Mouse (Mus musculus): ENCODE measurements around the gene Fbxo44. TPM values are rescaled to one million over a fixed set of nuclear protein-coding genes. Genes with fewer than 3 reads are reported as not detected.

The Fbxo44 gene
- total RNA-seq, 2 experiments from 2014 or later, result 0.26 to 2.8 TPM

Other genes starting within 250 kb of the Fbxo44 start
- 6.7 and 7.0 TPM in 2 replicates for gene Plod1, start 223.7 kb downstream of the Fbxo44 start, total RNA-seq (2014; fragmentation: Nextera tagmentation)
- 9.0 and 9.1 TPM in 2 replicates for gene Plod1, start 223.7 kb downstream of the Fbxo44 start, total RNA-seq (2017)
- 28.6 and 32.6 TPM in 2 replicates for gene 2510039O18Rik, start 219.6 kb downstream of the Fbxo44 start, total RNA-seq (2014; fragmentation: Nextera tagmentation)
- gene 2510039O18Rik, start 219.6 kb downstream of the Fbxo44 start, total RNA-seq (2017), result 33.6 and 45.4 TPM in 2 replicates
- gene Nppb, start 174.7 kb downstream of the Fbxo44 start, total RNA-seq (2014; fragmentation: Nextera tagmentation), result not detected in 2 replicates
- not detected in 2 replicates for gene Nppb, start 174.7 kb downstream of the Fbxo44 start, total RNA-seq (2017)
- gene Nppa, start 159.8 kb downstream of the Fbxo44 start, total RNA-seq (2014; fragmentation: Nextera tagmentation), result not detected in 2 replicates
- gene Nppa, start 159.8 kb downstream of the Fbxo44 start, total RNA-seq (2017), result not detected in 2 replicates
- 7.4 and 9.1 TPM in 2 replicates for gene Clcn6, start 121.7 kb downstream of the Fbxo44 start, total RNA-seq (2014; fragmentation: Nextera tagmentation)
- gene Clcn6, start 121.7 kb downstream of the Fbxo44 start, total RNA-seq (2017), result 1.3 and 4.3 TPM in 2 replicates
- gene Mthfr, start 121.4 kb downstream of the Fbxo44 start, total RNA-seq (2014; fragmentation: Nextera tagmentation), result 5.4 and 7.6 TPM in 2 replicates
- 2.7 and 9.0 TPM in 2 replicates for gene Mthfr, start 121.4 kb downstream of the Fbxo44 start, total RNA-seq (2017)
- 28.5 and 30.0 TPM in 2 replicates for gene Agtrap, start 72.5 kb downstream of the Fbxo44 start, total RNA-seq (2014; fragmentation: Nextera tagmentation)
- 28.2 and 30.8 TPM in 2 replicates for gene Agtrap, start 72.5 kb downstream of the Fbxo44 start, total RNA-seq (2017)
- 27.7 and 36.6 TPM in 2 replicates for gene Mad2l2, start 30.1 kb downstream of the Fbxo44 start, total RNA-seq (2014; fragmentation: Nextera tagmentation)
- gene Mad2l2, start 30.1 kb downstream of the Fbxo44 start, total RNA-seq (2017), result 4.3 and 10.0 TPM in 2 replicates
- not detected in 2 replicates for gene Draxin, start 29.8 kb downstream of the Fbxo44 start, total RNA-seq (2014; fragmentation: Nextera tagmentation)
- gene Draxin, start 29.8 kb downstream of the Fbxo44 start, total RNA-seq (2017), result 0.05 TPM in 1 of 2 replicates, not detected in the other
- 19.1 and 33.4 TPM in 2 replicates for gene Fbxo6, start 8.3 kb downstream of the Fbxo44 start, total RNA-seq (2014; fragmentation: Nextera tagmentation)
- gene Fbxo6, start 8.3 kb downstream of the Fbxo44 start, total RNA-seq (2017), result 5.6 and 13.8 TPM in 2 replicates
- gene Fbxo2, start 139 bp upstream of the Fbxo44 start, total RNA-seq (2014; fragmentation: Nextera tagmentation), result not detected in 2 replicates
- gene Fbxo2, start 139 bp upstream of the Fbxo44 start, total RNA-seq (2017), result not detected in 2 replicates
- not detected in 2 replicates for gene Disp3, start 127.5 kb upstream of the Fbxo44 start, total RNA-seq (2014; fragmentation: Nextera tagmentation)
- gene Disp3, start 127.5 kb upstream of the Fbxo44 start, total RNA-seq (2017), result not detected in 2 replicates

All from granulocyte monocyte progenitor cell, adult 5-6 weeks (primary cell).